Comparison of ENCODE assay signal across 23 mouse cellular contexts in the genomic region with DNA sequence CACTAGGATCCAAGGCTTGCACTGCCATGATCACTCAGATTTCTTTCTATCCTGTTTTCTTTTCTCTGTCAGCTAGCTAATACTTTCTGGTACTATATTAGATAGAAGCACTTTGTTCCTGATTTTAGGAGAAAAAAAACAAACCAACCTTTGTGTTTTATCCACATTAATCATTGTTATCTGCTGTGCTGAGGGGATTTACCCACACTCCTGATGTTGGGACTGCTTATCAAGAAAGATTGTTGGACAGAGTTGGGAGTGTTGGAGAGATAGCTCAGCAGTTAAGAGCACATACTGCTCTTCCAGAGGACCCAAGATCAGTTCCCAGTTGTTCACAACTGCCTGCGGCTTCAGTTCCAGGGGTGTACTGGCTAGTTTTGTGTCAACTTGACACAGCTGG. TPM values are rescaled to one million over a fixed set of nuclear protein-coding genes. Genes with fewer than 3 reads are reported as not detected.
A peak's percentile ranks its signal among the peaks of the same experiment; 100 is the strongest.
DNase-seq lines count a peak whose midpoint lies in the region; ATAC-seq and TF ChIP-seq lines count a peak whose summit lies in the region.
"Had no signal": no experiment of that assay in that cellular context is flagged by ENCODE, and none has a peak within 500 bp of the region (broad histone marks: within the 10 kb centered on the region; RNA-seq: fewer than 3 reads in every experiment).

No protein-coding gene starts in this region.

- 83% methylated on average over 1 of the region's 1 CpGs for whole genome bisulfite sequencing in liver, embryonic 12.5 days (ENCODE audit: insufficient replicate concordance)
- 74% methylated on average over 1 of the region's 1 CpGs for WGBS in liver, embryonic 11.5 days
- 80% methylated on average over 1 of the region's 1 CpGs for WGBS in bone marrow, adult 2 months

- peaks cover 29% of the 10 kb centered on the region for H3K4me1 ChIP-seq in liver, embryonic 12.5 days
- H3K4me1 ChIP-seq in liver, embryonic 11.5 days (replicated peaks; ENCODE audit: control insufficient read depth, insufficient read depth, low read length): peaks cover 10% of the 10 kb centered on the region; the same call in 1 of the 2 replicates
- peaks cover 13 to 34% of the 10 kb centered on the region in 2 experiments for H3K4me1 ChIP-seq in MEL (ENCODE audit: control insufficient read depth in 1 of 2, insufficient read depth in 2 of 2, low read length in 2 of 2)
- H3K4me1 ChIP-seq in bone marrow, adult 2 months (ENCODE audit: control insufficient read depth, insufficient read depth, low read length): peaks cover 2% of the 10 kb centered on the region

- H3K4me2 ChIP-seq in liver, embryonic 12.5 days: no peak overlapping the region
- no peak overlapping the region for H3K4me2 ChIP-seq in liver, embryonic 11.5 days

- no peaks in the 10 kb centered on the region for H3K9me3 ChIP-seq in liver, embryonic 12.5 days (replicated peaks)
- no peaks in the 10 kb centered on the region for H3K9me3 ChIP-seq in liver, embryonic 11.5 days (ENCODE audit: control insufficient read depth, low read length)
- no peaks in the 10 kb centered on the region for H3K9me3 ChIP-seq in MEL (replicated peaks; ENCODE audit: insufficient read depth, low read length)
- H3K9me3 ChIP-seq: G1E had no signal

- no peak for TF ChIP-seq RAD21 in MEL (IDR thresholded peaks at IDR 0.05; ENCODE audit: low read depth, low read length)

- H3K36me3 ChIP-seq in liver, embryonic 12.5 days: no peaks in the 10 kb centered on the region
- no peaks in the 10 kb centered on the region for H3K36me3 ChIP-seq in liver, embryonic 11.5 days (ENCODE audit: control insufficient read depth, insufficient read depth, low read length)
- peaks cover 0 to 17% of the 10 kb centered on the region in 2 experiments; a peak in 2 of 4 replicates for H3K36me3 ChIP-seq in MEL (ENCODE audit: control insufficient read depth in 1 of 2, insufficient read depth in 2 of 2, low read length in 2 of 2)
- H3K36me3 ChIP-seq: G1E had no signal

- no peak overlapping the region for H3K27ac ChIP-seq in liver, embryonic 12.5 days
- no peak overlapping the region for H3K27ac ChIP-seq in liver, embryonic 11.5 days (ENCODE audit: low read depth, low read length)
- H3K27ac ChIP-seq in MEL (ENCODE audit: control insufficient read depth, low read depth, low read length): no peak overlapping the region
- peak overlapping the region; percentile 33; the same call in 1 of the 2 replicates for H3K27ac ChIP-seq in bone marrow, adult 2 months (ENCODE audit: control insufficient read depth, insufficient read depth, low read depth, low read length, poor library complexity)

- DNase-seq in liver, embryonic 11.5 days (ENCODE audit: low spot score): no peak
- peak; percentile 28 for DNase-seq in MEL (ENCODE audit: low read depth, low spot score)
- no peak for DNase-seq in adrenal gland, postnatal 25 days
- no peak for DNase-seq in retina, postnatal 1 day
- DNase-seq: adrenal gland, adult 2 months; adrenal gland, adult 8-10 months; adrenal gland, postnatal 10 days; adrenal gland, postnatal 14 days; adrenal gland, postnatal 36 days; B cell, adult 2 months; cerebellum, adult 11 months; cerebellum, adult 11-12 months; cerebellum, adult 18-20 months; cerebellum, adult 2 months; cerebellum, adult 8-10 months; cerebellum, adult 9-10 months had no signal

- no peak for TF ChIP-seq POLR2A in MEL (IDR thresholded peaks at IDR 0.05; ENCODE audit: control insufficient read depth in 1 of 2, insufficient read depth in 1 of 2, low read depth in 1 of 2, low read length in 2 of 2, poor library complexity in 1 of 2)
- TF ChIP-seq POLR2A in bone marrow, adult 2 months (IDR thresholded peaks at IDR 0.05; ENCODE audit: borderline replicate concordance, control insufficient read depth, low read depth, low read length): no peak

- TF ChIP-seq CTCF in MEL (IDR thresholded peaks at IDR 0.05 in 2 of 3, conservative IDR thresholded peaks at IDR 0.05 in 1 of 3; ENCODE audit: control insufficient read depth in 1 of 3, insufficient read depth in 1 of 3, low read depth in 2 of 3, low read length in 3 of 3, poor library complexity in 1 of 3, severe bottlenecking in 1 of 3): no peak
- no peak for TF ChIP-seq CTCF in bone marrow, adult 2 months (IDR thresholded peaks at IDR 0.05; ENCODE audit: control insufficient read depth, insufficient read depth, low read length)

- ATAC-seq in liver, embryonic 12.5 days: no peak
- ATAC-seq in liver, embryonic 11.5 days (replicated peaks; ENCODE audit: low FRiP score): no peak
- ATAC-seq: activated CD4-positive, CD25-positive, alpha-beta regulatory T cell, adult 4 months; CD4-positive, CD25-positive, alpha-beta regulatory T cell, adult 4 months; Patski had no signal

- TF ChIP-seq EP300 in MEL (IDR thresholded peaks at IDR 0.05; ENCODE audit: low read depth in 1 of 2, low read length in 2 of 2): peak; percentile 59 to 67

- no peak overlapping the region for H3K4me3 ChIP-seq in liver, embryonic 12.5 days
- no peak overlapping the region for H3K4me3 ChIP-seq in liver, embryonic 11.5 days (ENCODE audit: low read depth, low read length)
- H3K4me3 ChIP-seq in MEL (ENCODE audit: control insufficient read depth in 1 of 2, insufficient read depth in 1 of 2, low read depth in 2 of 2, low read length in 2 of 2): no peak overlapping the region
- H3K4me3 ChIP-seq in bone marrow, adult 2 months (replicated peaks; ENCODE audit: control insufficient read depth, low read depth, low read length): no peak overlapping the region

- H3K27me3 ChIP-seq in liver, embryonic 12.5 days (replicated peaks): no peaks in the 10 kb centered on the region
- no peaks in the 10 kb centered on the region for H3K27me3 ChIP-seq in liver, embryonic 11.5 days (replicated peaks; ENCODE audit: control insufficient read depth, insufficient read depth, low read length)
- H3K27me3 ChIP-seq in MEL (ENCODE audit: control insufficient read depth in 1 of 2, insufficient read depth in 2 of 2, low read length in 2 of 2): no peaks in the 10 kb centered on the region
- H3K27me3 ChIP-seq: CH12.LX had no signal

- H3K9ac ChIP-seq in liver, embryonic 12.5 days: 0 out of 2 replicates have a peak overlapping the region, but pooled peaks have one; percentile 7
- no peak overlapping the region for H3K9ac ChIP-seq in liver, embryonic 11.5 days (ENCODE audit: low read depth, low read length)
- H3K9ac ChIP-seq in MEL (ENCODE audit: control insufficient read depth, low read depth, low read length, poor library complexity, severe bottlenecking): no peak overlapping the region

- no peaks in the 10 kb centered on the region for H3K79me2 ChIP-seq in MEL (ENCODE audit: control insufficient read depth, insufficient read depth, low read length, poor library complexity)

TF ChIP-seq in MEL, 35 proteins besides CTCF, POLR2A, EP300 and RAD21:
- TF ChIP-seq MXI1 (IDR thresholded peaks at IDR 0.05; ENCODE audit: low read depth, low read length) (no peak), ZC3H11A (IDR thresholded peaks at IDR 0.05; ENCODE audit: low read depth, low read length) (no peak), MYB (IDR thresholded peaks at IDR 0.05; ENCODE audit: low read depth, low read length) (no peak), SIN3A (IDR thresholded peaks at IDR 0.05; ENCODE audit: low read length) (0 out of 2 replicates have a peak, but pooled peaks have one; percentile 17), USF2 (IDR thresholded peaks at IDR 0.05; ENCODE audit: borderline replicate concordance in 1 of 2, insufficient read depth in 1 of 2, low read depth in 1 of 2, low read length in 2 of 2) (no peak), UBTF (IDR thresholded peaks at IDR 0.05; ENCODE audit: borderline replicate concordance, insufficient read depth, low read depth, low read length) (no peak), ZNF384 (IDR thresholded peaks at IDR 0.05; ENCODE audit: low read depth, low read length) (peak; percentile 62), RCOR1 (IDR thresholded peaks at IDR 0.05; ENCODE audit: low read depth, low read length) (peak; percentile 91), MAFK (IDR thresholded peaks at IDR 0.05; ENCODE audit: borderline replicate concordance, low read depth, low read length) (peak; percentile 43; the same call in 1 of the 2 replicates), POLR2AphosphoS5 (IDR thresholded peaks at IDR 0.05; ENCODE audit: borderline replicate concordance, low read depth, low read length) (no peak), CHD2 (IDR thresholded peaks at IDR 0.05; ENCODE audit: low read length) (no peak), TCF12 (IDR thresholded peaks at IDR 0.05; ENCODE audit: low read depth, low read length) (peak; percentile 62), GATA1 (IDR thresholded peaks at IDR 0.05; ENCODE audit: low read depth, low read length) (peak; percentile 83)

RNA-seq across cellular contexts. Expression of gene Brd3, which starts 19.1 kb away (rescaled TPM):
- 38.5 and 39.0 TPM in 2 replicates for polyA plus RNA-seq in liver, embryonic 12.5 days (2016; fragmentation: Nextera tagmentation; extraction: Ambion mirVana)
- polyA plus RNA-seq in liver, embryonic 11.5 days (2014; fragmentation: Nextera tagmentation; extraction: Ambion mirVana): 111 and 113 TPM in 2 replicates
- total RNA-seq in MEL (2012; rRNA removed): 10.3 and 10.7 TPM in 2 replicates
- 10 to 100 TPM; 38.7 to 46.9 TPM for polyA plus RNA-seq in MEL (2012; ENCODE audit: insufficient read depth in 1 of 2, insufficient read length in 2 of 2, low read depth in 1 of 2, low replicate concordance in 2 of 2, missing spikeins in 1 of 2)
- 19.3 and 33.0 TPM in 2 replicates for polyA plus RNA-seq in bone marrow, adult 2 months (2011; ENCODE audit: insufficient read depth, insufficient read length, low replicate concordance, missing spikeins)
- total RNA-seq in adrenal gland, postnatal 25 days (2021): 81.8 and 110 TPM in 2 replicates

RNA-seq across cellular contexts. Expression of gene Wdr5, which starts 26.6 kb away (rescaled TPM):
- polyA plus RNA-seq in liver, embryonic 12.5 days (2016; fragmentation: Nextera tagmentation; extraction: Ambion mirVana): 47.2 and 47.3 TPM in 2 replicates
- polyA plus RNA-seq in liver, embryonic 11.5 days (2014; fragmentation: Nextera tagmentation; extraction: Ambion mirVana): 76.7 and 78.0 TPM in 2 replicates
- total RNA-seq in MEL (2012; rRNA removed): 67.0 and 78.3 TPM in 2 replicates
- polyA plus RNA-seq in MEL (2012; ENCODE audit: insufficient read depth in 1 of 2, insufficient read length in 2 of 2, low read depth in 1 of 2, low replicate concordance in 2 of 2, missing spikeins in 1 of 2): 10 to 100 TPM in 1 of 2 experiments, not detected in 1; 96.9 TPM
- polyA plus RNA-seq in bone marrow, adult 2 months (2011; ENCODE audit: insufficient read depth, insufficient read length, low replicate concordance, missing spikeins): 30.2 and 41.6 TPM in 2 replicates
- 37.3 and 40.2 TPM in 2 replicates for total RNA-seq in adrenal gland, postnatal 25 days (2021)

RNA-seq across cellular contexts. Expression of gene Brd3os, which starts 46.2 kb away (rescaled TPM):
- 1.3 and 1.4 TPM in 2 replicates for polyA plus RNA-seq in liver, embryonic 12.5 days (2016; fragmentation: Nextera tagmentation; extraction: Ambion mirVana)
- polyA plus RNA-seq in liver, embryonic 11.5 days (2014; fragmentation: Nextera tagmentation; extraction: Ambion mirVana): 2.2 and 2.8 TPM in 2 replicates
- 0.31 and 0.72 TPM in 2 replicates for total RNA-seq in MEL (2012; rRNA removed)
- polyA plus RNA-seq in MEL (2012; ENCODE audit: insufficient read depth in 1 of 2, insufficient read length in 2 of 2, low read depth in 1 of 2, low replicate concordance in 2 of 2, missing spikeins in 1 of 2): 1 to 10 TPM in 1 of 2 experiments, not detected in 1; 2.9 TPM
- 0.68 and 1.3 TPM in 2 replicates for polyA plus RNA-seq in bone marrow, adult 2 months (2011; ENCODE audit: insufficient read depth, insufficient read length, low replicate concordance, missing spikeins)
- 11.0 and 12.8 TPM in 2 replicates for total RNA-seq in adrenal gland, postnatal 25 days (2021)
